18 mouse cellular contexts compared by ENCODE assay signal in genomic region chr13:100402930-100403637, GRCm38 (mm10). TPM values are rescaled to one million over a fixed set of nuclear protein-coding genes. Genes with fewer than 3 reads are reported as not detected.
DNase-seq lines count a peak whose midpoint lies in the region; ATAC-seq and TF ChIP-seq lines count a peak whose summit lies in the region.
"Not testable (repeated sequence)": the region's sequence is repeated elsewhere in the genome, so short reads cannot be mapped to it uniquely, and the experiment has no call there.
"Had no signal": no experiment of that assay in that cellular context is flagged by ENCODE, and none has a peak within 500 bp of the region (broad histone marks: within the 10 kb centered on the region; RNA-seq: fewer than 3 reads in every experiment).

No protein-coding gene starts in this region.

- H3K4me3 ChIP-seq in bone marrow macrophage, adult 2 months (ENCODE audit: insufficient read depth, low read length); intestine, embryonic 15.5 days (replicated peaks); intestine, postnatal 0 days (ENCODE audit: low read depth, low read length): not testable (repeated sequence)

- peak overlapping the region; percentile 71 for H3K27ac ChIP-seq in bone marrow macrophage, adult 2 months (ENCODE audit: insufficient read depth, low read depth, low read length)
- H3K27ac ChIP-seq in intestine, embryonic 15.5 days: 0 out of 2 replicates have a peak overlapping the region, but pooled peaks have one; percentile 22
- peak overlapping the region; percentile 51 for H3K27ac ChIP-seq in intestine, postnatal 0 days (ENCODE audit: low read depth, low read length)

- ATAC-seq in intestine, embryonic 15.5 days: peak; percentile 69
- peak; percentile 67 for ATAC-seq in intestine, postnatal 0 days
- ATAC-seq in megakaryocyte, adult 5-6 weeks (ENCODE audit: poor library complexity, severe bottlenecking): peak; percentile 85
- ATAC-seq in neutrophil, adult 5-6 weeks (ENCODE audit: extremely low read depth, insufficient number of reproducible peaks, low FRiP score, poor library complexity, severe bottlenecking): peak; percentile 19; the same call in 1 of the 2 replicates

- not testable (repeated sequence) for TF ChIP-seq CTCF in bone marrow macrophage, adult 2 months (IDR thresholded peaks at IDR 0.05; ENCODE audit: low read depth, low read length); intestine, postnatal 0 days (IDR thresholded peaks at IDR 0.05; ENCODE audit: low read depth)

- DNase-seq in 416B (ENCODE audit: low read depth): peak; percentile 68
- peak; percentile 10 for DNase-seq in lung, postnatal 36 days
- peak; percentile 27 for DNase-seq in yolk sac, embryonic 10.5 days (ENCODE audit: low spot score)

- WGBS in intestine, embryonic 15.5 days: 60% methylated on average over 7 of the region's 7 CpGs
- WGBS in intestine, postnatal 0 days: 40% methylated on average over 7 of the region's 7 CpGs

- H3K4me2 ChIP-seq in intestine, embryonic 15.5 days (replicated peaks): not testable (repeated sequence)
- peak overlapping the region; percentile 47; the same call in 1 of the 2 replicates for H3K4me2 ChIP-seq in intestine, postnatal 0 days (replicated peaks; ENCODE audit: low read depth)

- H3K9ac ChIP-seq in intestine, embryonic 15.5 days; intestine, postnatal 0 days (ENCODE audit: low read depth, low read length): not testable (repeated sequence)

- not testable (repeated sequence) for H3K36me3 ChIP-seq in intestine, embryonic 15.5 days; intestine, postnatal 0 days (ENCODE audit: control insufficient read depth, insufficient read depth)

- H3K27me3 ChIP-seq in intestine, embryonic 15.5 days (replicated peaks); intestine, postnatal 0 days (replicated peaks; ENCODE audit: control insufficient read depth, insufficient read depth, low read length): not testable (repeated sequence)

- H3K9me3 ChIP-seq in intestine, embryonic 15.5 days; intestine, postnatal 0 days (ENCODE audit: control insufficient read depth): not testable (repeated sequence)

- H3K4me1 ChIP-seq in bone marrow macrophage, adult 2 months (ENCODE audit: control insufficient read depth, insufficient read depth, low read length): peaks cover 13% of the 10 kb centered on the region
- not testable (repeated sequence) for H3K4me1 ChIP-seq in intestine, embryonic 15.5 days (replicated peaks); intestine, postnatal 0 days (replicated peaks; ENCODE audit: control insufficient read depth, insufficient read depth, low read length)

- TF ChIP-seq POLR2A in bone marrow macrophage, adult 2 months (IDR thresholded peaks at IDR 0.05; ENCODE audit: borderline replicate concordance, low read depth, low read length): not testable (repeated sequence)

RNA-seq across cellular contexts. Expression of gene Naip1, which starts 49.6 kb away (rescaled TPM):
- polyA plus RNA-seq in bone marrow macrophage, adult 2 months (2012; ENCODE audit: insufficient read depth, insufficient read length, missing spikeins): 0.25 and 0.27 TPM in 2 replicates
- 4.9 and 5.6 TPM in 2 replicates for polyA plus RNA-seq in intestine, embryonic 15.5 days (2015; fragmentation: Nextera tagmentation; extraction: Ambion mirVana)
- 23.4 and 27.7 TPM in 2 replicates for polyA plus RNA-seq in intestine, postnatal 0 days (2015; fragmentation: Nextera tagmentation; extraction: Ambion mirVana)
- 0.23 and 1.8 TPM in 2 replicates for total RNA-seq in megakaryocyte, adult 5-6 weeks (2015)
- total RNA-seq in megakaryocyte, adult 5-6 weeks (2017): 1.5 and 2.3 TPM in 2 replicates
- 1.1 and 1.7 TPM in 2 replicates for total RNA-seq in neutrophil, adult 5-6 weeks (2017)
- total RNA-seq: common myeloid progenitor, adult 5-6 weeks had no signal
- polyA plus RNA-seq: activated CD4-positive, CD25-positive, alpha-beta regulatory T cell, adult 4 months; embryonic facial prominence, embryonic 11.5 days; embryonic facial prominence, embryonic 13.5 days; embryonic facial prominence, embryonic 15.5 days; erythroblast, embryonic 14.5 days; forebrain, embryonic 10.5 days; forebrain, embryonic 12.5 days; forebrain, embryonic 14.5 days; forebrain, embryonic 16.5 days had no signal

Comparison
In these comparisons a context has a peak if more than half of its experiments do, and no peak if none do; other contexts are left out.
1. DNase-seq: peak in every context shown above with its lines; median percentile 68 in 416B; 27 in yolk sac, embryonic 10.5 days; 10 in lung, postnatal 36 days.
2. ATAC-seq: peak in every context shown above with its lines; median percentile 85 in megakaryocyte, adult 5-6 weeks; 69 in intestine, embryonic 15.5 days; 67 in intestine, postnatal 0 days; 19 in neutrophil, adult 5-6 weeks.